Mouse (Mus musculus): Measurements from ENCODE around the gene Clcn1. TPM values are rescaled to one million over a fixed set of nuclear protein-coding genes. Genes with fewer than 3 reads are reported as not detected.

Clcn1 gene
- total and polyA plus RNA-seq, 3 experiments: 0.04 to 0.22 TPM; not detected in 1

GRCm38 (mm10) chr6:42355794-42356600 lies 69.5 kb downstream of the Clcn1 start:
- Histone ChIP-seq H3K9me3 (replicated peaks; ENCODE audit: insufficient read depth, low read length) (no peaks in the 10 kb centered on the region), H3K36me3 (ENCODE audit: control insufficient read depth in 1 of 2, insufficient read depth in 2 of 2, low read length in 2 of 2) (peaks cover 0 to 29% of the 10 kb centered on the region in 2 experiments; a peak in 3 of 4 replicates), H3K79me2 (ENCODE audit: control insufficient read depth, insufficient read depth, low read length, poor library complexity) (no peaks in the 10 kb centered on the region), H3K27ac (ENCODE audit: control insufficient read depth, low read depth, low read length) (no peak overlapping the region), H3K4me1 (ENCODE audit: control insufficient read depth in 1 of 2, insufficient read depth in 2 of 2, low read length in 2 of 2) (peaks cover 11 to 40% of the 10 kb centered on the region in 2 experiments), H3K27me3 (ENCODE audit: control insufficient read depth in 1 of 2, insufficient read depth in 2 of 2, low read length in 2 of 2) (no peaks in the 10 kb centered on the region), H3K9ac (ENCODE audit: control insufficient read depth, low read depth, low read length, poor library complexity, severe bottlenecking) (no peak overlapping the region), H3K4me3 (ENCODE audit: control insufficient read depth in 1 of 2, insufficient read depth in 1 of 2, low read depth in 2 of 2, low read length in 2 of 2) (no peak overlapping the region)
- TF ChIP-seq JUND (IDR thresholded peaks at IDR 0.05; ENCODE audit: low read depth, low read length): no peak
- TF ChIP-seq POLR2A (IDR thresholded peaks at IDR 0.05; ENCODE audit: control insufficient read depth in 1 of 2, insufficient read depth in 1 of 2, low read depth in 1 of 2, low read length in 2 of 2, poor library complexity in 1 of 2): no peak
- TF ChIP-seq BHLHE40 (IDR thresholded peaks at IDR 0.05; ENCODE audit: borderline replicate concordance, low read depth, low read length): no peak
- no peak for TF ChIP-seq ZNF384 (IDR thresholded peaks at IDR 0.05; ENCODE audit: low read depth, low read length)
- no peak for TF ChIP-seq TAL1 (IDR thresholded peaks at IDR 0.05; ENCODE audit: low read length)
- DNase-seq (ENCODE audit: low read depth, low spot score): no peak

- TF ChIP-seq BHLHE40 (IDR thresholded peaks at IDR 0.05; ENCODE audit: borderline replicate concordance, low read depth, low read length): no peak
- TF ChIP-seq JUND (IDR thresholded peaks at IDR 0.05; ENCODE audit: low read depth, low read length): no peak
- TF ChIP-seq ETS1 (IDR thresholded peaks at IDR 0.05; ENCODE audit: low read depth, low read length): no peak
- no peak for TF ChIP-seq HCFC1 (IDR thresholded peaks at IDR 0.05; ENCODE audit: low read depth, low read length)
- TF ChIP-seq CHD2 (IDR thresholded peaks at IDR 0.05; ENCODE audit: low read length): no peak
- no peak for TF ChIP-seq EP300 (IDR thresholded peaks at IDR 0.05; ENCODE audit: low read depth in 1 of 2, low read length in 2 of 2)
- TF ChIP-seq MAZ (IDR thresholded peaks at IDR 0.05; ENCODE audit: low read depth, low read length): no peak
- no peak for TF ChIP-seq POLR2AphosphoS5 (IDR thresholded peaks at IDR 0.05; ENCODE audit: borderline replicate concordance, low read depth, low read length)
- no peak for TF ChIP-seq TAL1 (IDR thresholded peaks at IDR 0.05; ENCODE audit: low read length)
- no peak for TF ChIP-seq SMC3 (IDR thresholded peaks at IDR 0.05; ENCODE audit: low read depth, low read length)
- TF ChIP-seq USF1 (IDR thresholded peaks at IDR 0.05; ENCODE audit: low read depth, low read length): no peak
- no peak for TF ChIP-seq MAX (IDR thresholded peaks at IDR 0.05; ENCODE audit: low read length)
- TF ChIP-seq MAFK (IDR thresholded peaks at IDR 0.05; ENCODE audit: borderline replicate concordance, low read depth, low read length): no peak
- TF ChIP-seq UBTF (IDR thresholded peaks at IDR 0.05; ENCODE audit: borderline replicate concordance, insufficient read depth, low read depth, low read length): no peak
- TF ChIP-seq MEF2A (IDR thresholded peaks at IDR 0.05; ENCODE audit: extremely low read depth, insufficient replicate concordance, low read depth, low read length, poor library complexity, severe bottlenecking): no peak
- TF ChIP-seq E2F4 (IDR thresholded peaks at IDR 0.05; ENCODE audit: borderline replicate concordance, low read depth, low read length): no peak
- TF ChIP-seq NRF1 (IDR thresholded peaks at IDR 0.05; ENCODE audit: insufficient read depth, low read depth, low read length, poor library complexity, severe bottlenecking): no peak
- TF ChIP-seq RAD21 (IDR thresholded peaks at IDR 0.05; ENCODE audit: low read depth, low read length): no peak
- no peak for TF ChIP-seq CHD1 (IDR thresholded peaks at IDR 0.05; ENCODE audit: low read depth, low read length)
- TF ChIP-seq MYB (IDR thresholded peaks at IDR 0.05; ENCODE audit: low read depth, low read length): no peak
- peaks cover 9 to 35% of the 10 kb centered on the region in 2 experiments for H3K4me1 ChIP-seq (ENCODE audit: control insufficient read depth in 1 of 2, insufficient read depth in 2 of 2, low read length in 2 of 2)
- peaks cover 0 to 22% of the 10 kb centered on the region in 2 experiments; a peak in 3 of 4 replicates for H3K36me3 ChIP-seq (ENCODE audit: control insufficient read depth in 1 of 2, insufficient read depth in 2 of 2, low read length in 2 of 2)
- H3K27ac ChIP-seq (ENCODE audit: control insufficient read depth, low read depth, low read length): no peak overlapping the region
- no peak overlapping the region for H3K9ac ChIP-seq (ENCODE audit: control insufficient read depth, low read depth, low read length, poor library complexity, severe bottlenecking)
- no peaks in the 10 kb centered on the region for H3K27me3 ChIP-seq (ENCODE audit: control insufficient read depth in 1 of 2, insufficient read depth in 2 of 2, low read length in 2 of 2)
- no peaks in the 10 kb centered on the region for H3K9me3 ChIP-seq (replicated peaks; ENCODE audit: insufficient read depth, low read length)
- DNase-seq (ENCODE audit: low read depth, low spot score): no peak
- no peaks in the 10 kb centered on the region for H3K79me2 ChIP-seq (ENCODE audit: control insufficient read depth, insufficient read depth, low read length, poor library complexity)
- H3K4me3 ChIP-seq (ENCODE audit: control insufficient read depth in 1 of 2, insufficient read depth in 1 of 2, low read depth in 2 of 2, low read length in 2 of 2): no peak overlapping the region
Observed at GRCm38 (mm10) chr6:42356913-42357312, 70.4 kb downstream of the Clcn1 start.

Measured in MEL (cell line).